Mouse (Mus musculus) limb, embryonic 10.5 days (tissue): Measurements from ENCODE around the gene Fcrlb. TPM values are rescaled to one million over a fixed set of nuclear protein-coding genes. Genes with fewer than 3 reads are reported as not detected.

Experiments
- DNase-seq: peaks from one replicate; pipeline ENCODE4 v3.0.0-alpha.2; 2017; ENCODE audit warnings: low spot score
- H3K27ac ChIP-seq: fragments of 300-500 bp; sonication (generic); 2 replicates; pipeline ENCODE4 v1.5.1; 2016; ENCODE audit warnings: mild to moderate bottlenecking
- H3K27me3 ChIP-seq: fragments of 300-500 bp; sonication (generic); 2 replicates; pipeline ENCODE4 v1.6.1; 2016; ENCODE audit warnings: low read depth, mild to moderate bottlenecking; ENCODE audit not compliant: poor library complexity, severe bottlenecking
- H3K36me3 ChIP-seq: fragments of 300-500 bp; sonication (generic); 2 replicates; pipeline ENCODE4 v1.6.1; 2016; ENCODE audit warnings: mild to moderate bottlenecking, moderate library complexity
- H3K4me1 ChIP-seq: fragments of 300-500 bp; sonication (generic); 2 replicates; pipeline ENCODE4 v1.6.1; 2016
- H3K4me3 ChIP-seq: fragments of 300-500 bp; sonication (generic); 2 replicates; pipeline ENCODE4 v1.5.1; 2016; ENCODE audit warnings: mild to moderate bottlenecking, moderate library complexity
- H3K9me3 ChIP-seq: fragments of 300-500 bp; sonication (generic); replicated peaks from 2 replicates; pipeline ENCODE4 v1.6.1; 2016; ENCODE audit warnings: mild to moderate bottlenecking
- WGBS: fragments of 180-500 bp; shearing (Covaris S2); methylation state at CpG from one replicate; pipeline ENCODE4 v1.1.7; 2016; 5-methylcytosine and 5-hydroxymethylcytosine counted together
- polyA plus RNA-seq: library from polyadenylated mRNA; unstranded; fragments of >200 nt; fragmentation: Nextera tagmentation; extraction: Ambion mirVana; gene quantifications from 2 replicates; pipeline ENCODE4 v1.2.1, GENCODE M21; 2016

Gene Fcrlb
- polyA plus RNA-seq, 1 experiment from 2014 or later = not detected

GRCm38 (mm10) chr1:170900799-170901467 is 11.8 kb downstream of the Fcrlb start:
- WGBS = 39% methylated on average over 10 of the region's 10 CpGs
- H3K4me1 ChIP-seq = 0 out of 2 replicates have a peak, but pooled peaks cover 3% of the 10 kb centered on the region
- peaks cover 27% of the 10 kb centered on the region for H3K27me3 ChIP-seq
- DNase-seq = peak; percentile 32
- H3K27ac ChIP-seq = no peak overlapping the region
- no peaks in the 10 kb centered on the region for H3K36me3 ChIP-seq
- no peak overlapping the region for H3K4me3 ChIP-seq
- no peaks in the 10 kb centered on the region for H3K9me3 ChIP-seq

- Histone ChIP-seq H3K4me3 (no peak overlapping the region), H3K27ac (no peak overlapping the region), H3K36me3 (no peaks in the 10 kb centered on the region), H3K9me3 (no peaks in the 10 kb centered on the region), H3K4me1 (0 out of 2 replicates have a peak, but pooled peaks cover 3% of the 10 kb centered on the region), H3K27me3 (peaks cover 13% of the 10 kb centered on the region)
- WGBS = 78% methylated on average over 16 of the region's 16 CpGs
- no peak for DNase-seq
Measured at GRCm38 (mm10) chr1:170898413-170899075, 14.2 kb downstream of the Fcrlb start.

GRCm38 (mm10) chr1:170896651-170897281 is 16.0 kb downstream of the Fcrlb start:
- H3K9me3 ChIP-seq = no peaks in the 10 kb centered on the region
- no peak overlapping the region for H3K27ac ChIP-seq
- DNase-seq = no peak
- no peak overlapping the region for H3K4me3 ChIP-seq
- H3K36me3 ChIP-seq = no peaks in the 10 kb centered on the region
- peaks cover under 1% of the 10 kb centered on the region; the same call in 1 of the 2 replicates for H3K27me3 ChIP-seq
- WGBS = 87% methylated on average over 5 of the region's 5 CpGs
- no peaks in the 10 kb centered on the region for H3K4me1 ChIP-seq

GRCm38 (mm10) chr1:170894603-170895602 is 17.8 kb downstream of the Fcrlb start:
- H3K27ac ChIP-seq = no peak overlapping the region
- no peak overlapping the region for H3K4me3 ChIP-seq
- no peaks in the 10 kb centered on the region for H3K27me3 ChIP-seq
- WGBS = 69% methylated on average over 9 of the region's 9 CpGs
- no peaks in the 10 kb centered on the region for H3K9me3 ChIP-seq
- no peak for DNase-seq
- no peaks in the 10 kb centered on the region for H3K4me1 ChIP-seq
- no peaks in the 10 kb centered on the region for H3K36me3 ChIP-seq

GRCm38 (mm10) chr1:170892279-170892678 is 20.5 kb downstream of the Fcrlb start:
- Histone ChIP-seq H3K4me3 (no peak overlapping the region), H3K36me3 (no peaks in the 10 kb centered on the region), H3K4me1 (peaks cover 4% of the 10 kb centered on the region), H3K27me3 (no peaks in the 10 kb centered on the region), H3K27ac (no peak overlapping the region), H3K9me3 (no peaks in the 10 kb centered on the region)
- WGBS = 68% methylated on average over 1 of the region's 1 CpGs
- no peak for DNase-seq

- Histone ChIP-seq H3K4me1 (peaks cover 9% of the 10 kb centered on the region), H3K27me3 (no peaks in the 10 kb centered on the region), H3K9me3 (no peaks in the 10 kb centered on the region), H3K27ac (no peak overlapping the region), H3K36me3 (no peaks in the 10 kb centered on the region), H3K4me3 (no peak overlapping the region)
- no peak for DNase-seq
- 72% methylated on average over 2 of the region's 2 CpGs for WGBS
Measured at GRCm38 (mm10) chr1:170891646-170892045, 21.1 kb downstream of the Fcrlb start.

GRCm38 (mm10) chr1:170889310-170889709 is 23.4 kb downstream of the Fcrlb start:
- DNase-seq = no peak
- H3K4me1 ChIP-seq = peaks cover 25% of the 10 kb centered on the region
- 73% methylated on average over 4 of the region's 4 CpGs for WGBS
- no peaks in the 10 kb centered on the region for H3K36me3 ChIP-seq
- no peaks in the 10 kb centered on the region for H3K9me3 ChIP-seq
- no peak overlapping the region for H3K27ac ChIP-seq
- no peak overlapping the region for H3K4me3 ChIP-seq
- no peaks in the 10 kb centered on the region for H3K27me3 ChIP-seq

- DNase-seq = no peak
- WGBS = 32% methylated on average over 6 of the region's 6 CpGs
- peaks cover 30% of the 10 kb centered on the region for H3K4me1 ChIP-seq
- H3K9me3 ChIP-seq = no peaks in the 10 kb centered on the region
- no peak overlapping the region for H3K27ac ChIP-seq
- no peaks in the 10 kb centered on the region for H3K27me3 ChIP-seq
- H3K4me3 ChIP-seq = peak overlapping the region; percentile 98; the same call in 1 of the 2 replicates
- H3K36me3 ChIP-seq = peaks cover 11% of the 10 kb centered on the region
Measured at GRCm38 (mm10) chr1:170886044-170886458, 26.7 kb downstream of the Fcrlb start.

GRCm38 (mm10) chr1:170884978-170885561 is 27.7 kb downstream of the Fcrlb start, which contains the start of the genes Gm26620 and Dusp12:
Gene Gm26620 (plus strand): TSS chr1:170885065.
Gene Dusp12 (minus strand): TSS chr1:170885540.
- DNase-seq = peak; percentile 87
- under 1% methylated on average over 46 of the region's 46 CpGs for WGBS
- Histone ChIP-seq H3K27me3 (no peaks in the 10 kb centered on the region), H3K27ac (peak within 1 kb of the TSS; percentile 92), H3K36me3 (peaks cover 21% of the 10 kb centered on the region), H3K4me3 (peak within 1 kb of the TSS; percentile 98), H3K4me1 (peaks cover 30% of the 10 kb centered on the region), H3K9me3 (no peaks in the 10 kb centered on the region)

- Histone ChIP-seq H3K36me3 (peaks cover 28% of the 10 kb centered on the region), H3K9me3 (no peaks in the 10 kb centered on the region), H3K27me3 (no peaks in the 10 kb centered on the region), H3K4me3 (peak overlapping the region; percentile 98), H3K27ac (peak overlapping the region; percentile 92; the same call in 1 of the 2 replicates), H3K4me1 (peaks cover 30% of the 10 kb centered on the region)
- 33% methylated on average over 8 of the region's 8 CpGs for WGBS
- DNase-seq = no peak
Measured at GRCm38 (mm10) chr1:170884390-170884789, 28.4 kb downstream of the Fcrlb start.

- Histone ChIP-seq H3K4me3 (no peak overlapping the region), H3K36me3 (peaks cover 40% of the 10 kb centered on the region), H3K27me3 (no peaks in the 10 kb centered on the region), H3K27ac (no peak overlapping the region), H3K9me3 (no peaks in the 10 kb centered on the region), H3K4me1 (peaks cover 30% of the 10 kb centered on the region)
- 84% methylated on average over 5 of the region's 5 CpGs for WGBS
- no peak for DNase-seq
Measured at GRCm38 (mm10) chr1:170882915-170883485, 29.7 kb downstream of the Fcrlb start.
